Mouse (Mus musculus): ENCODE data around the gene Plekhb1.

The Plekhb1 gene

GRCm38 (mm10) chr7:100662231-100662630 is at the start of gene Plekhb1:
Gene Plekhb1, minus strand, starts transcription at chr7:100662414.
- no peak for DNase-seq (ENCODE audit: low spot score in 2 of 2)

GRCm38 (mm10) chr7:100706883-100707480 is 44.8 kb upstream of the Plekhb1 start:
- DNase-seq (ENCODE audit: low spot score in 2 of 2), result peak in 1 of 2 experiments; percentile 30

GRCm38 (mm10) chr7:100706143-100706841 is 44.1 kb upstream of the Plekhb1 start, which contains the start of gene Fam168a:
Gene Fam168a, plus strand, starts transcription at chr7:100706635.
- DNase-seq (ENCODE audit: low spot score in 2 of 2), result peak; percentile 91 to 94

GRCm38 (mm10) chr7:100699771-100700770 is 37.9 kb upstream of the Plekhb1 start:
- DNase-seq (ENCODE audit: low spot score in 2 of 2), result no peak

GRCm38 (mm10) chr7:100693199-100693598 is 31.0 kb upstream of the Plekhb1 start:
- no peak for DNase-seq (ENCODE audit: low spot score in 2 of 2)

GRCm38 (mm10) chr7:100688471-100688870 is 26.3 kb upstream of the Plekhb1 start:
- no peak for DNase-seq (ENCODE audit: low spot score in 2 of 2)

- peak; percentile 45 to 66 for DNase-seq (ENCODE audit: low spot score in 2 of 2)
These were observed 23.1 kb upstream of the Plekhb1 start for GRCm38 (mm10) chr7:100685061-100686030.

- DNase-seq (ENCODE audit: low spot score in 2 of 2), result peak; percentile 43 to 78
These were observed 22.3 kb upstream of the Plekhb1 start for GRCm38 (mm10) chr7:100684538-100684937.

GRCm38 (mm10) chr7:100684081-100684480 is 21.9 kb upstream of the Plekhb1 start:
- DNase-seq (ENCODE audit: low spot score in 2 of 2), result no peak

- no peak for DNase-seq (ENCODE audit: low spot score in 2 of 2)
These were observed 21.0 kb upstream of the Plekhb1 start for GRCm38 (mm10) chr7:100683241-100683640.

- peak; percentile 28 to 38 for DNase-seq (ENCODE audit: low spot score in 2 of 2)
These were observed 18.9 kb upstream of the Plekhb1 start for GRCm38 (mm10) chr7:100681132-100681531.

- no peak for DNase-seq (ENCODE audit: low spot score in 2 of 2)
These were observed 17.0 kb upstream of the Plekhb1 start for GRCm38 (mm10) chr7:100678948-100679880.

GRCm38 (mm10) chr7:100678052-100678451 is 15.8 kb upstream of the Plekhb1 start:
- DNase-seq (ENCODE audit: low spot score in 2 of 2), result no peak

GRCm38 (mm10) chr7:100674941-100675340 is 12.7 kb upstream of the Plekhb1 start:
- no peak for DNase-seq (ENCODE audit: low spot score in 2 of 2)

GRCm38 (mm10) chr7:100673452-100673851 is 11.2 kb upstream of the Plekhb1 start:
- no peak for DNase-seq (ENCODE audit: low spot score in 2 of 2)

GRCm38 (mm10) chr7:100670646-100671045 is 8.4 kb upstream of the Plekhb1 start:
- peak; percentile 63 to 79 for DNase-seq (ENCODE audit: low spot score in 2 of 2)

- DNase-seq (ENCODE audit: low spot score in 2 of 2), result no peak
These were observed 1.6 kb upstream of the Plekhb1 start for GRCm38 (mm10) chr7:100663729-100664304.

- DNase-seq (ENCODE audit: low spot score in 2 of 2), result peak; percentile 83 to 91
These were observed 976 bp upstream of the Plekhb1 start for GRCm38 (mm10) chr7:100663190-100663589.

- no peak for DNase-seq (ENCODE audit: low spot score in 2 of 2)
These were observed 950 bp downstream of the Plekhb1 start for GRCm38 (mm10) chr7:100661264-100661663.

Data from frontal cortex, postnatal 36 days (tissue).